Mouse (Mus musculus) liver, embryonic 14.5 days (tissue): ENCODE measurements at regions not wholly inside any gene's neighbourhood (a gene's known extent, or its start where the extent isn't known, plus 50 kb on each side); places are given as distances from the start of the nearest gene placed in this dataset.

Experiments used
- ATAC-seq: fragments of 200-750 bp; cut with Nextera tagmentation; 2 replicates; pipeline ENCODE4 v1.8.0; 2017; ENCODE audit warnings: moderate number of reproducible peaks, mild to moderate bottlenecking, moderate library complexity; ENCODE audit not compliant: insufficient read depth
- DNase-seq, 3 experiments: peaks; one replicate each; pipeline ENCODE4 v3.0.0-alpha.2; 2012 to 2013; ENCODE audit warnings: low read depth in 3 of 3, low spot score in 3 of 3
- H3K27ac ChIP-seq: fragments of 300-500 bp; sonication (generic); 2 replicates; pipeline ENCODE4 v1.5.1; 2014; ENCODE audit warnings: moderate library complexity, mild to moderate bottlenecking, control low read depth, inconsistent platforms
- H3K27me3 ChIP-seq: fragments of 300-500 bp; sonication (generic); 2 replicates; pipeline ENCODE4 v1.6.1; 2014; ENCODE audit warnings: mild to moderate bottlenecking, low read length, moderate library complexity; ENCODE audit not compliant: control insufficient read depth, insufficient read depth
- H3K36me3 ChIP-seq: fragments of 300-500 bp; sonication (generic); replicated peaks from 2 replicates; pipeline ENCODE4 v1.6.1; 2014; ENCODE audit warnings: low read depth; ENCODE audit not compliant: control insufficient read depth, insufficient read depth
- H3K4me1 ChIP-seq, 2 experiments: fragments of 200-500 bp in 1 of 2; fragments of 300-500 bp in 1 of 2; sonication (generic) in 1 of 2; replicated peaks; 2 replicates each; pipeline ENCODE4 v1.6.1; 2012 to 2014; ENCODE audit warnings: antibody characterized with exemption in 1 of 2, inconsistent platforms in 1 of 2, low read length in 1 of 2; ENCODE audit not compliant: control insufficient read depth in 2 of 2, insufficient read depth in 2 of 2
- H3K4me2 ChIP-seq: fragments of 300-500 bp; sonication (generic); 2 replicates; pipeline ENCODE4 v1.6.1; 2014; ENCODE audit warnings: low read depth, mild to moderate bottlenecking, control low read depth, moderate library complexity
- H3K4me3 ChIP-seq, 2 experiments: fragments of 200-500 bp in 1 of 2; fragments of 300-500 bp in 1 of 2; sonication (generic) in 1 of 2; 2 replicates each; pipeline ENCODE4 v1.5.1; 2012 to 2014; ENCODE audit warnings: low read depth in 2 of 2, low read length in 2 of 2, mild to moderate bottlenecking in 2 of 2, control low read depth in 1 of 2, inconsistent platforms in 1 of 2, moderate library complexity in 1 of 2; ENCODE audit not compliant: insufficient read depth in 1 of 2
- H3K9ac ChIP-seq: fragments of 300-500 bp; sonication (generic); replicated peaks from 2 replicates; pipeline ENCODE4 v1.6.1; 2014; ENCODE audit warnings: mild to moderate bottlenecking, control low read depth, moderate library complexity
- H3K9me3 ChIP-seq: fragments of 300-500 bp; sonication (generic); 2 replicates; pipeline ENCODE4 v1.6.1; 2016; ENCODE audit warnings: low read length, mixed read lengths; ENCODE audit not compliant: control insufficient read depth
- CTCF ChIP-seq: IDR thresholded peaks from 2 replicates; pipeline ENCODE4 v1.5.1; 2016; ENCODE audit warnings: antibody characterized with exemption, low read depth, control low read depth
- EP300 ChIP-seq: IDR thresholded peaks from 2 replicates; pipeline ENCODE4 v1.6.1; 2016; ENCODE audit warnings: antibody characterized with exemption, low read depth
- WGBS: fragments of 180-500 bp; shearing (Covaris S2); extraction: QIAGEN DNeasy Blood & Tissue Kit; methylation state at CpG from one replicate; pipeline ENCODE4 v1.1.7; 2014; ENCODE audit not compliant: insufficient replicate concordance; 5-methylcytosine and 5-hydroxymethylcytosine counted together

GRCm38 (mm10) chr5:136619315-136620231 is 52.3 kb upstream of the Cux1 start:
- no peak for DNase-seq
- ATAC-seq, result no peak
- no peak overlapping the region for H3K4me2 ChIP-seq
- H3K36me3 ChIP-seq, result no peaks in the 10 kb centered on the region
- no peak overlapping the region for H3K27ac ChIP-seq
- no peak overlapping the region for H3K9ac ChIP-seq
- WGBS, result 32% methylated on average over 17 of the region's 17 CpGs
- H3K9me3 ChIP-seq, result no peaks in the 10 kb centered on the region
- TF ChIP-seq EP300 (no peak), CTCF (0 out of 2 replicates have a peak, but pooled peaks have one; percentile 30)
- H3K4me1 ChIP-seq, result peaks cover 7 to 16% of the 10 kb centered on the region in 2 experiments
- H3K4me3 ChIP-seq, result no peak overlapping the region
- no peaks in the 10 kb centered on the region; the same call in 1 of the 2 replicates for H3K27me3 ChIP-seq

DNA sequence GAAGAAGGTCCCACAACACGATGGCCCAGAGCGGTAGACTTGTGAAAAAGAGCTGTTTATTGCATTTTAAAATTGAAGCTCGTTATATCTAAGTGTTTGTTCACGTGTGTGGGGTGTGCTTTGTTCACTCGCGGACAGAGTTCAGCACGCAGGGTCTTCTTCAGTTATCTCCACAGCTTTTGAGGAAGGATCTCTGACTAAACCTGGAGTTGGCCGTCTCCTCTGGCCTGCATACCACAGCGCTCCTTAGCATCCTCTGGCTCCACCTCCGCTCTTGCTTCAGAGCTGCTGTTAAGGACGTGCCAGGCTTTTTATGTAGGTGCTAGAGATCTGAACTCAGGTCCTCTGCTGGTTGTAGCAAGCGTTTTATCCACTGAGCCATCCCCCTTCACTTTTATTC is 52.9 kb upstream of the Cux1 start:
- no peak for DNase-seq
- no peak overlapping the region for H3K9ac ChIP-seq
- H3K4me1 ChIP-seq, result peaks cover 7 to 16% of the 10 kb centered on the region in 2 experiments
- no peak for ATAC-seq
- H3K9me3 ChIP-seq, result no peaks in the 10 kb centered on the region
- no peak for TF ChIP-seq EP300
- TF ChIP-seq CTCF, result no peak
- no peak overlapping the region for H3K27ac ChIP-seq
- H3K27me3 ChIP-seq, result no peaks in the 10 kb centered on the region; the same call in 1 of the 2 replicates
- no peaks in the 10 kb centered on the region for H3K36me3 ChIP-seq
- no peak overlapping the region for H3K4me2 ChIP-seq
- H3K4me3 ChIP-seq, result no peak overlapping the region
- WGBS, result 13% methylated on average over 12 of the region's 12 CpGs

GRCm38 (mm10) chr5:136621336-136622125 is 54.2 kb upstream of the Cux1 start:
- Histone ChIP-seq H3K27me3 (no peaks in the 10 kb centered on the region; the same call in 1 of the 2 replicates), H3K27ac (no peak overlapping the region), H3K4me1 (peaks cover 7 to 22% of the 10 kb centered on the region in 2 experiments), H3K9ac (no peak overlapping the region), H3K4me2 (no peak overlapping the region), H3K4me3 (no peak overlapping the region), H3K9me3 (no peaks in the 10 kb centered on the region), H3K36me3 (no peaks in the 10 kb centered on the region)
- DNase-seq (no peak), ATAC-seq (no peak)
- 18% methylated on average over 4 of the region's 4 CpGs for WGBS
- TF ChIP-seq CTCF, result no peak
- no peak for TF ChIP-seq EP300

DNA sequence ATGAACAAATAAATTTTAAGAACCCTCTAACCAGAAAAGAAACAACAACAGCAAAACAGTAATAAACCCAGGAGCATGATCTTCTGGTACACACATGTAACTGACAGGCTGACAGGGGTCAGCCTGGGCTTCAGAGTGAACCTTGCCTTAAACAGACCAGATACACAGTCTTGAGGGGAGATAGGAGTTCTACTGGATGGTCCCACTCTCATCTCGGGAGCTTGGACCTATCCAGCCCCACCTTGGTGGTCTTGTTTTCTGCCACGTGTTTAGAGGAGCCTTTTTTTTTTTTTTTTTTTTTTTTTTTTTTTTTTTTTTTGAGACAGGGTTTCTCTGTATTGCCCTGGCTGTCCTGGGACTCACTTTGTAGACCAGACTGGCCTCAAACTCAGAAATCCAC is 54.9 kb upstream of the Cux1 start:
- 4% methylated on average over 2 of the region's 2 CpGs for WGBS
- H3K4me1 ChIP-seq, result peaks cover 7 to 22% of the 10 kb centered on the region in 2 experiments
- H3K4me2 ChIP-seq, result no peak overlapping the region
- no peak for TF ChIP-seq EP300
- TF ChIP-seq CTCF, result no peak
- H3K27ac ChIP-seq, result no peak overlapping the region
- no peak overlapping the region for H3K4me3 ChIP-seq
- no peaks in the 10 kb centered on the region for H3K9me3 ChIP-seq
- no peaks in the 10 kb centered on the region for H3K36me3 ChIP-seq
- no peak overlapping the region for H3K9ac ChIP-seq
- no peaks in the 10 kb centered on the region; the same call in 1 of the 2 replicates for H3K27me3 ChIP-seq
- no peak for DNase-seq
- no peak for ATAC-seq
